Mouse (Mus musculus) olfactory bulb, adult 2 months (tissue): ENCODE data around the gene Hoxa5. TPM values are rescaled to one million over a fixed set of nuclear protein-coding genes. Genes with fewer than 3 reads are reported as not detected.

ENCODE experiments used
- H3K27ac ChIP-seq: fragments of 200-500 bp; 2 replicates; pipeline ENCODE4 v1.5.1; 2012; ENCODE audit warnings: low read depth, low read length; ENCODE audit not compliant: insufficient read depth
- H3K4me1 ChIP-seq: fragments of 200-500 bp; 2 replicates; pipeline ENCODE4 v1.6.1; 2012; ENCODE audit warnings: low read length; ENCODE audit not compliant: control insufficient read depth, insufficient read depth
- H3K4me3 ChIP-seq: fragments of 200-500 bp; 2 replicates; pipeline ENCODE4 v1.5.1; 2012; ENCODE audit warnings: mild to moderate bottlenecking, low read depth, low read length, moderate library complexity; ENCODE audit not compliant: insufficient read depth
- CTCF ChIP-seq: fragments of 200-500 bp; IDR thresholded peaks from 2 replicates; pipeline ENCODE4 v1.5.1; 2012; ENCODE audit warnings: low read depth, mild to moderate bottlenecking, low read length, moderate library complexity; ENCODE audit not compliant: insufficient read depth
- POLR2A ChIP-seq: fragments of 200-500 bp; IDR thresholded peaks from 2 replicates; pipeline ENCODE4 v1.6.1; 2012; ENCODE audit warnings: mild to moderate bottlenecking, low read depth, low read length, moderate library complexity; ENCODE audit not compliant: insufficient read depth
- WGBS: fragments of 180-500 bp; shearing (Covaris S2); methylation state at CpG from one replicate; pipeline ENCODE4 v1.1.7; 2018; 5-methylcytosine and 5-hydroxymethylcytosine counted together
- polyA plus RNA-seq: library from polyadenylated mRNA; stranded (reverse); fragments of >200 nt; gene quantifications from 2 replicates; pipeline ENCODE4 v1.2.4, GENCODE M21; 2012; ENCODE audit warnings: low replicate concordance; ENCODE audit not compliant: missing spikeins, insufficient read depth, insufficient read length

The Hoxa5 gene
- polyA plus RNA-seq, 1 experiment: not detected

- H3K4me3 ChIP-seq: no peak overlapping the region
- no peak overlapping the region for H3K27ac ChIP-seq
- TF ChIP-seq POLR2A: no peak
- TF ChIP-seq CTCF: no peak
- WGBS: 6% methylated on average over 16 of the region's 16 CpGs
- no peaks in the 10 kb centered on the region for H3K4me1 ChIP-seq
Observed at GRCm38 (mm10) chr6:52152226-52153193, 51.9 kb downstream of the Hoxa5 start.

Other genes starting within 250 kb of the Hoxa5 start
- gene Skap2, start 192.0 kb downstream of the Hoxa5 start, polyA plus RNA-seq: not detected in 2 replicates
- gene Hoxa1, start 46.3 kb downstream of the Hoxa5 start, polyA plus RNA-seq: not detected in 2 replicates
- gene Hoxa2, start 39.8 kb downstream of the Hoxa5 start, polyA plus RNA-seq: not detected in 2 replicates
- gene 5730596B20Rik, start 27.1 kb downstream of the Hoxa5 start, polyA plus RNA-seq: not detected in 2 replicates
- not detected in 2 replicates for gene Hoxa4, start 12.8 kb downstream of the Hoxa5 start, polyA plus RNA-seq
- not detected in 2 replicates for gene Hoxa6, start 4.1 kb upstream of the Hoxa5 start, polyA plus RNA-seq
- gene Hoxa3, start 8.7 kb upstream of the Hoxa5 start, polyA plus RNA-seq: not detected in 2 replicates
- not detected in 2 replicates for gene Gm28308, start 8.8 kb upstream of the Hoxa5 start, polyA plus RNA-seq
- gene Hoxa7, start 17.3 kb upstream of the Hoxa5 start, polyA plus RNA-seq: not detected in 2 replicates
- gene Hoxa9, start 26.5 kb upstream of the Hoxa5 start, polyA plus RNA-seq: not detected in 2 replicates
- not detected in 2 replicates for gene Hoxa10, start 36.3 kb upstream of the Hoxa5 start, polyA plus RNA-seq
- gene Hoxa11, start 41.2 kb upstream of the Hoxa5 start, polyA plus RNA-seq: not detected in 2 replicates
- gene Hoxa13, start 56.3 kb upstream of the Hoxa5 start, polyA plus RNA-seq: not detected in 2 replicates
- not detected in 2 replicates for gene Evx1, start 108.9 kb upstream of the Hoxa5 start, polyA plus RNA-seq